In the genomic region with DNA sequence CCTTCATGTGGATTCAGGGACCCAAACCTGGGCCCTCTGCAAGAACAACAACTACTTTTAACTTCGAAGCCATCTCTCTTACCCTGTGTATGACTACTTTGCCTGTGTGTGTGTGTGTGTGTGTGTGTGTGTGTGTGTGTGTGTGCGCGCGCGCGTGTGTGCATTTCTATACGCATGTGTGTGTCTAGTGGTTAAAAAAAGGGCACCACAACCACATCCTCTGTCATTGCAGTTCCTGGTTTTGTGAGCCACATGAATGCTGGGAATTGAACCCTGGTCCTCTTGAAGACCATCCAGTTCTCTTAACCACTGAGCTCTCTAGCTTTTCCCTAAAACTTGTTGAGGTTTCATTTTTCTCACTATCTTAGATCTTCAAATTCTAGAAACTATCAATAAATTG, we compare ENCODE assay signal across 11 mouse cellular contexts. TPM values are rescaled to one million over a fixed set of nuclear protein-coding genes. Genes with fewer than 3 reads are reported as not detected.
"Had no signal": no experiment of that assay in that cellular context is flagged by ENCODE, and none has a peak within 500 bp of the region (broad histone marks: within the 10 kb centered on the region; RNA-seq: fewer than 3 reads in every experiment).

No protein-coding gene starts in this region.

- DNase-seq: kidney, postnatal 25 days; layer of hippocampus, adult 9-11 months; layer of hippocampus, postnatal 36 days; left cerebral cortex, postnatal 4 days; liver, postnatal 0 days; lung, embryonic 14.5 days; thymus, adult 18-20 months; thymus, postnatal 36 days had no signal

RNA-seq across cellular contexts. Expression of gene Sln, which starts 47.0 kb away (rescaled TPM):
- total RNA-seq: left cerebral cortex, adult 2 months; left cerebral cortex, postnatal 14 days; left cerebral cortex, postnatal 4 days; megakaryocyte, adult 5-6 weeks had no signal
